ENCODE assay signal across 22 mouse cellular contexts in the genomic region with DNA sequence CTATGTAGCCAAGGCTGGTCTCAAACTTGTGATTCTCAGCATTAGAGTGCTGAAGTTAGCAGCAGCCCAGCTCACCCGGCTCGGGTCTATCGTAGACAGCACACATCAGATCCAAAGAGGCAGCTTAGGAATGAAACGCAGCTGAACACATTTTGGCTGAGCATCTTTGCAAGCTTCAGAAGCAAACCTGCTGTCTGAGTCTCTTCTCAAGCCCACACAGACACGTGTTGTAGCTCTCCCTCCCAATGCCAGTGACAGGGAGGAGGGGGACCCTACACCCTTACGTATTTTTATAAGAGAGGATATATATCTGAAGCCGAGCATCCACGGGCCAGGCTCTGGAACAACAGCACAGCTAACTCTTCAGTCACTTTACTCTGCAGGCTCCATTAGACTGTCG. TPM values are rescaled to one million over a fixed set of nuclear protein-coding genes. Genes with fewer than 3 reads are reported as not detected.
"Had no signal": no experiment of that assay in that cellular context is flagged by ENCODE, and none has a peak within 500 bp of the region (broad histone marks: within the 10 kb centered on the region; RNA-seq: fewer than 3 reads in every experiment).

No protein-coding gene starts in this region.

- H3K27ac ChIP-seq: hindbrain, embryonic 14.5 days; limb, embryonic 10.5 days; midbrain, embryonic 10.5 days; neural tube, embryonic 15.5 days had no signal

- H3K27me3 ChIP-seq: liver, embryonic 15.5 days; neural tube, embryonic 15.5 days had no signal

- DNase-seq: kidney, postnatal 14 days; lung, adult 2 months; lung, postnatal 4 days; midbrain, embryonic 14.5 days; right cerebral cortex, adult 18-20 months; thymus, postnatal 4 days had no signal

- H3K4me1 ChIP-seq: limb, embryonic 10.5 days; liver, embryonic 15.5 days; midbrain, embryonic 10.5 days; neural tube, embryonic 15.5 days had no signal

- H3K4me3 ChIP-seq: limb, embryonic 10.5 days; liver, embryonic 15.5 days; midbrain, embryonic 10.5 days; myocyte; neural tube, embryonic 15.5 days had no signal

RNA-seq across cellular contexts. Expression of gene 9230102O04Rik, which starts 28.3 kb away (rescaled TPM):
- total RNA-seq: left cerebral cortex, postnatal 10 days; megakaryocyte, adult 5-6 weeks had no signal
- polyA plus RNA-seq: intestine, embryonic 16.5 days; large intestine, adult 2 months; limb, embryonic 14.5 days; liver, embryonic 11.5 days; liver, embryonic 15.5 days; lung, adult 2 months; lung, postnatal 0 days; myocyte; neural tube, embryonic 11.5 days; small intestine, adult 2 months; stomach, embryonic 16.5 days had no signal

RNA-seq across cellular contexts. Expression of gene 4930412O13Rik, which starts 36.5 kb away (rescaled TPM):
- total RNA-seq: left cerebral cortex, postnatal 10 days; megakaryocyte, adult 5-6 weeks had no signal
- polyA plus RNA-seq: intestine, embryonic 16.5 days; large intestine, adult 2 months; liver, embryonic 11.5 days; lung, adult 2 months; lung, postnatal 0 days; myocyte; neural tube, embryonic 11.5 days; small intestine, adult 2 months; stomach, embryonic 16.5 days had no signal
